Mouse (Mus musculus) CD4-positive, CD25-positive, alpha-beta regulatory T cell, adult 2 months (primary cell): Measurements from ENCODE around the gene Zdhhc1.

Source experiments
- DNase-seq: peaks from one replicate; pipeline ENCODE4 v3.0.0-alpha.2; 2012; ENCODE audit warnings: low read depth, low spot score

The Zdhhc1 gene

GRCm38 (mm10) chr8:105517346-105517745 lies 20.6 kb upstream of the Zdhhc1 start:
- no peak for DNase-seq

GRCm38 (mm10) chr8:105516018-105516645 lies 19.4 kb upstream of the Zdhhc1 start:
- DNase-seq = peak; percentile 82

GRCm38 (mm10) chr8:105514656-105515055 lies 18.0 kb upstream of the Zdhhc1 start:
- no peak for DNase-seq

- DNase-seq = no peak
Measured at GRCm38 (mm10) chr8:105514194-105514593, 17.5 kb upstream of the Zdhhc1 start.

- no peak for DNase-seq
Measured at GRCm38 (mm10) chr8:105509997-105510735, 13.5 kb upstream of the Zdhhc1 start.

GRCm38 (mm10) chr8:105508758-105509157 lies 12.1 kb upstream of the Zdhhc1 start:
- DNase-seq = no peak

- no peak for DNase-seq
Measured at GRCm38 (mm10) chr8:105506977-105507376, 10.3 kb upstream of the Zdhhc1 start.

GRCm38 (mm10) chr8:105504617-105505016 lies 7.9 kb upstream of the Zdhhc1 start:
- DNase-seq = no peak

GRCm38 (mm10) chr8:105499787-105500186 lies 3.1 kb upstream of the Zdhhc1 start:
- DNase-seq = no peak

GRCm38 (mm10) chr8:105495350-105496302 lies 1.1 kb downstream of the Zdhhc1 start:
- no peak for DNase-seq

- no peak for DNase-seq
Measured at GRCm38 (mm10) chr8:105494566-105494965, 2.1 kb downstream of the Zdhhc1 start.

GRCm38 (mm10) chr8:105493495-105493894 lies 3.2 kb downstream of the Zdhhc1 start:
- no peak for DNase-seq

- DNase-seq = no peak
Measured at GRCm38 (mm10) chr8:105489281-105489680, 7.4 kb downstream of the Zdhhc1 start.

- DNase-seq = no peak
Measured at GRCm38 (mm10) chr8:105488082-105488481, 8.6 kb downstream of the Zdhhc1 start.

GRCm38 (mm10) chr8:105484392-105484791 lies 12.3 kb downstream of the Zdhhc1 start:
- DNase-seq = peak; percentile 24

GRCm38 (mm10) chr8:105484030-105484368 lies 12.7 kb downstream of the Zdhhc1 start:
- no peak for DNase-seq

- no peak for DNase-seq
Measured at GRCm38 (mm10) chr8:105483212-105484029, 13.3 kb downstream of the Zdhhc1 start.

GRCm38 (mm10) chr8:105482123-105482522 lies 14.6 kb downstream of the Zdhhc1 start:
- DNase-seq = no peak

- peak; percentile 38 for DNase-seq
Measured at GRCm38 (mm10) chr8:105481453-105481852, 15.2 kb downstream of the Zdhhc1 start.

- DNase-seq = no peak
Measured at GRCm38 (mm10) chr8:105481013-105481412, 15.7 kb downstream of the Zdhhc1 start.

- no peak for DNase-seq
Measured at GRCm38 (mm10) chr8:105477792-105478191, 18.9 kb downstream of the Zdhhc1 start.
